Mouse (Mus musculus): ENCODE results near the gene Gm3476.
A peak's percentile ranks its signal among the peaks of the same experiment; 100 is the strongest.
"Not testable (repeated sequence)": the region's sequence is repeated elsewhere in the genome, so short reads cannot be mapped to it uniquely, and the experiment has no call there.

Gene Gm3476

DNA sequence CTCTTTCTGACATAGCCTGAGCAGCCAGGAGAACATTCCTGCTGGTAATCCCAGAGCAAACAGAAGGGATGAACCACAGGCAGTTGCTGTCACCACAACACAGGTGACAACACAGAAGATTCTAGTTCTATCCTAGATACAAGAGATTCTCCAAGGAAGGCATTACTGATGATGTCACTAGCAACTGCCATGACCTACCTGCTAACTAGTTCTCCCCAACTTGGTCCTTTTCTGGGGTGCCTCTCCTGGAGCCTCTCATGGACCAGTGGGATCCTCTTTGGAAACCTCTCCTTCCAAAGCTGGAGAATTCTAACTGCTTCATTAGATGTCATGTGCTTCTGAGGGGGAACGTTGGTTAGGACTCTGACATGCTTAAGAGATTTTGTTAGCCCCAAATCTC, at the start of gene Gm3476:
Gene Gm3476 (minus strand): TSS at position 101 of the 400 bp plus-strand sequence.
- not testable (repeated sequence) for DNase-seq (ENCODE audit: low spot score in 2 of 2)

GRCm38 (mm10) chr14:6163538-6163937, 37.9 kb upstream of the Gm3476 start:
- DNase-seq (ENCODE audit: low spot score in 2 of 2), result peak in 1 of 2 experiments; percentile 51

- DNase-seq (ENCODE audit: low spot score in 2 of 2), result not testable (repeated sequence)
Observed at GRCm38 (mm10) chr14:6161085-6161484, 35.5 kb upstream of the Gm3476 start.

DNA sequence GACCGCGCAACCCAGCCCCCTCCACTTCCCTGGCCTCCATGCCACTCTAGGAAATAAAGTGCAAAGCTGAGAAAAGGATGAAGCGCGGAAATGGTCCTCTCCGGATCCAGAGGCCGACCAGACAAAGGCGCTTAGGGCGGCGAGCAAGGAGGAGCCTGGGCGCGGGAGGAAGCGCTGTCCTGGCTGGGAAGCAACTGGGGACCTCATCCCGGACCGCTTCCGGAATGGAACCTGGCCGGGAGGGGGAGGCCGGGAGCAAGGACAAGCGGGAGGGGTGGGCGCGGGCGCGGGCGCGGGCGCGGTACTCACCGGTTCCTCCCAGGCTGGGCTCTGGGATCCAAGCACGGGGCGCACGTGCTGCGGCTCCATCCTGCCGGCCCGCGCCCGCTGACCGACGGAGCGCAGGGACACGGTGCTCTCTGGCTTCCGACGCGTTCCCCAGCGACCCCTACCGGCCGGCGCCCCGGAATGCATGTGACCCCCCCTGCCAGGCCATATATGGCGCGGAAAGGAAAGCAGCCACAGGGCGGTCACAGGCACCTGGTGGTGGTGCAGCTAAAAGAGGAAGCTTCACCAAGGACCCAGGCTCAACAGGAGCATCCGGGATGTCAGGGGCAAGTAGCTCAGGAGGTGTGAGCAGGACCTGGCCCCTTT, 17.2 kb downstream of the Gm3476 start, which contains the start of gene Gm3468:
Gene Gm3468 (minus strand): TSS at position 394 of the 654 bp plus-strand sequence.
- peak; percentile 11 to 56 for DNase-seq (ENCODE audit: low spot score in 2 of 2)

GRCm38 (mm10) chr14:6107500-6107899, 18.1 kb downstream of the Gm3476 start:
- not testable (repeated sequence) for DNase-seq (ENCODE audit: low spot score in 2 of 2)

DNA sequence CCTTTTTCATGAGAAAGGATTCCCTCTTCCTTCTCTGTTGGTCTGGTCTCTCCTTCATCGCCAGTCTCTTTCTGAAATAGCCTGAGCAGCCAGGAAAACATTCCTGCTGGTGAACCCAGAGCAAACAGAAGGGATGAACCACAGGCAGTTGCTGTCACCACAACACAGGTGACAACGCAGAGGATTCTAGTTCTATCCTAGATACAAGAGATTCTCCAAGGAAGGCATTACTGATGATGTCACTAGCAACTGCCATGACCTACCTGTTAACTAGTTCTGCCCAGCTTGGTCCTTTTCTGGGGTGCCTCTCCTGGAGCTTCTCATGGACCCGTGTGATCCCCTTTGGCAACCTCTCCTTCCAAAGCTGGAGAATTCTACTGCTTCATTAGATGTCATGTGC, 31.8 kb downstream of the Gm3476 start, which contains the start of gene Gm8206:
Gene Gm8206 (minus strand): TSS at position 101 of the 400 bp plus-strand sequence.
- DNase-seq (ENCODE audit: low spot score in 2 of 2), result not testable (repeated sequence)

DNA sequence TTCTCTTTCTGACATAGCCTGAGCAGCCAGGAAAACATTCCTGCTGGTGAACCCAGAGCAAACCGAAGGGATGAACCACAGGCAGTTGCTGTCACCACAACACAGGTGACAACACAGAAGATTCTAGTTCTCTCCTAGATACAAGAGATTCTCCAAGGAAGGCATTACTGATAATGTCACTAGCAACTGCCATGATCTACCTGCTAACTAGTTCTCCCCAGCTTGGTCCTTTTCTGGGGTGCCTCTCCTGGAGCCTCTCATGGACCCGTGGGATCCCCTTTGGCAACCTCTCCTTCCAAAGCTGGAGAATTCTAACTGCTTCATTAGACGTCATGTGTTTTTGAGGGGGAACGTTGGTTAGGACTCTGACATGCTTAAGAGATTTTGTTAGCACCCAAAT, 67.4 kb downstream of the Gm3476 start, which contains the start of gene Gm6337:
Gene Gm6337 (minus strand): TSS at position 101 of the 400 bp plus-strand sequence.
- not testable (repeated sequence) for DNase-seq (ENCODE audit: low spot score in 2 of 2)

Data from spleen, postnatal 4 days (tissue).